In genomic region chr8:84990349-84990748, GRCm38 (mm10) we compare ENCODE assay signal across 8 mouse cellular contexts. TPM values are rescaled to one million over a fixed set of nuclear protein-coding genes. Genes with fewer than 3 reads are reported as not detected.
A peak's percentile ranks its signal among the peaks of the same experiment; 100 is the strongest.
DNase-seq lines count a peak whose midpoint lies in the region; ATAC-seq and TF ChIP-seq lines count a peak whose summit lies in the region.

Hook2 (plus strand) TSS chr8:84990603.

- H3K9me3 ChIP-seq in hindbrain, postnatal 0 days (ENCODE audit: low read length): no peaks in the 10 kb centered on the region

- H3K27ac ChIP-seq in gastrocnemius, adult 2 months: peak within 1 kb of the TSS; percentile 90
- peak within 1 kb of the TSS; percentile 76 for H3K27ac ChIP-seq in hindbrain, postnatal 0 days
- H3K27ac ChIP-seq in left cerebral cortex, adult 2 months: peak within 1 kb of the TSS; percentile 82

- TF ChIP-seq CTCF in gastrocnemius, adult 2 months (IDR thresholded peaks at IDR 0.05): peak; percentile 73
- peak; percentile 96 for TF ChIP-seq CTCF in hindbrain, postnatal 0 days (IDR thresholded peaks at IDR 0.05; ENCODE audit: low read depth)
- TF ChIP-seq CTCF in left cerebral cortex, adult 2 months (IDR thresholded peaks at IDR 0.05): peak; percentile 70

- under 1% methylated on average over 28 of the region's 28 CpGs for WGBS in hindbrain, postnatal 0 days

- peak within 1 kb of the TSS; percentile 83 for H3K4me3 ChIP-seq in gastrocnemius, adult 2 months
- peak within 1 kb of the TSS; percentile 61 for H3K4me3 ChIP-seq in hindbrain, postnatal 0 days (ENCODE audit: low read length)
- H3K4me3 ChIP-seq in left cerebral cortex, adult 2 months: peak within 1 kb of the TSS; percentile 71

- no peaks in the 10 kb centered on the region for H3K27me3 ChIP-seq in hindbrain, postnatal 0 days (ENCODE audit: insufficient read depth, low read length)

- peak; percentile 99 for DNase-seq in WW6 (ENCODE audit: low read depth, low spot score)
- DNase-seq in cerebellum, postnatal 4 days (ENCODE audit: low spot score in 2 of 2): peak; percentile 94 to 98
- DNase-seq in gastrocnemius, adult 2 months: peak; percentile 98
- DNase-seq in hindbrain, postnatal 0 days (ENCODE audit: low spot score): peak; percentile 99
- DNase-seq in left cerebral cortex, adult 2 months (ENCODE audit: extremely low spot score in 1 of 2, low spot score in 2 of 2): peak; percentile 95 to 96
- peak; percentile 97 to 99 for DNase-seq in right cerebral cortex, adult 2 months (ENCODE audit: low spot score in 2 of 2)
- DNase-seq in urinary bladder, postnatal 14 days (ENCODE audit: low spot score): peak; percentile 98

- peak within 1 kb of the TSS; percentile 78 for H3K9ac ChIP-seq in hindbrain, postnatal 0 days (replicated peaks; ENCODE audit: low read length)

- peak; percentile 94 for ATAC-seq in hindbrain, postnatal 0 days
- ATAC-seq in megakaryocyte, adult 5-6 weeks (ENCODE audit: poor library complexity, severe bottlenecking): peak; percentile 77

- H3K4me2 ChIP-seq in hindbrain, postnatal 0 days (ENCODE audit: low read depth, low read length): peak within 1 kb of the TSS; percentile 84

- intact Hi-C loops in gastrocnemius, adult 2 months (cut with DNase I): loop anchor here (1.0 kb wide), 1 partner anchor 15 kb away; no protein-coding TSS in a partner anchor
- intact Hi-C loops in left cerebral cortex, adult 2 months (cut with DNase I): loop anchor here (1.0 kb wide), 1 partner anchor 16 kb away; no protein-coding TSS in a partner anchor

- peaks cover 10% of the 10 kb centered on the region for H3K4me1 ChIP-seq in hindbrain, postnatal 0 days (ENCODE audit: insufficient read depth, low read length)

- no peaks in the 10 kb centered on the region for H3K36me3 ChIP-seq in hindbrain, postnatal 0 days (ENCODE audit: insufficient read depth, low read length)

RNA-seq across cellular contexts. Expression of gene Hook2, which starts in this region (rescaled TPM):
- 1 to 10 TPM; 1.4 to 2.0 TPM for total RNA-seq in gastrocnemius, adult 2 months (2021)
- 18.9 and 19.0 TPM in 2 replicates for total RNA-seq in hindbrain, postnatal 0 days (2014; rRNA removed)
- polyA plus RNA-seq in hindbrain, postnatal 0 days (2015; fragmentation: Nextera tagmentation; extraction: Ambion mirVana): 29.7 and 33.4 TPM in 2 replicates
- 10 to 100 TPM; 11.3 to 11.6 TPM for total RNA-seq in left cerebral cortex, adult 2 months (2021)
- total RNA-seq in megakaryocyte, adult 5-6 weeks (2015): 0.82 and 1.1 TPM in 2 replicates
- 3.1 and 6.6 TPM in 2 replicates for total RNA-seq in megakaryocyte, adult 5-6 weeks (2017)

Comparison
In these comparisons a context has a peak if more than half of its experiments do, and no peak if none do; other contexts are left out.
1. Peak in every context shown above with its lines: DNase-seq, ATAC-seq, H3K4me3 ChIP-seq and H3K27ac ChIP-seq.